Mouse (Mus musculus) MEL (cell line): ENCODE measurements at regions not wholly inside any gene's neighbourhood (a gene's known extent, or its start where the extent isn't known, plus 50 kb on each side); places are given as distances from the start of the nearest gene placed in this dataset.

Experiments used
- DNase-seq: peaks from one replicate; pipeline ENCODE4 v3.0.0; 2011; ENCODE audit warnings: low read depth, low spot score
- H3K27ac ChIP-seq: 2 replicates; pipeline ENCODE4 v1.5.1; 2012; ENCODE audit warnings: low read depth, mild to moderate bottlenecking, control low read depth, low read length, moderate library complexity; ENCODE audit not compliant: control insufficient read depth
- H3K27me3 ChIP-seq, 2 experiments: fragments of 150-350 bp in 1 of 2; sonication (generic) in 1 of 2; 2 replicates each; pipeline ENCODE4 v1.6.1; 2012; ENCODE audit warnings: low read length in 2 of 2, mild to moderate bottlenecking in 2 of 2, improper control_type of control experiment in 1 of 2, moderate library complexity in 1 of 2; ENCODE audit not compliant: insufficient read depth in 2 of 2, control insufficient read depth in 1 of 2
- H3K36me3 ChIP-seq, 2 experiments: 2 replicates each; pipeline ENCODE4 v1.6.1; 2012 to 2014; ENCODE audit warnings: low read length in 2 of 2, improper control_type of control experiment in 1 of 2, inconsistent platforms in 1 of 2, mild to moderate bottlenecking in 1 of 2; ENCODE audit not compliant: insufficient read depth in 2 of 2, control insufficient read depth in 1 of 2
- H3K4me1 ChIP-seq, 2 experiments: fragments of 150-350 bp in 1 of 2; sonication (generic) in 1 of 2; 2 replicates each; pipeline ENCODE4 v1.6.1; 2012; ENCODE audit warnings: low read length in 2 of 2, improper control_type of control experiment in 1 of 2, mild to moderate bottlenecking in 1 of 2; ENCODE audit not compliant: insufficient read depth in 2 of 2, control insufficient read depth in 1 of 2
- H3K4me3 ChIP-seq, 2 experiments: fragments of 150-350 bp in 1 of 2; sonication (generic) in 1 of 2; 2 replicates each; pipeline ENCODE4 v1.5.1; 2012; ENCODE audit warnings: low read depth in 2 of 2, low read length in 2 of 2, mild to moderate bottlenecking in 2 of 2, moderate library complexity in 2 of 2, control low read depth in 1 of 2, improper control_type of control experiment in 1 of 2; ENCODE audit not compliant: control insufficient read depth in 1 of 2, insufficient read depth in 1 of 2
- H3K79me2 ChIP-seq: 2 replicates; pipeline ENCODE4 v1.6.1; 2012; ENCODE audit warnings: mild to moderate bottlenecking, low read length, moderate library complexity; ENCODE audit not compliant: control insufficient read depth, poor library complexity, insufficient read depth
- H3K9ac ChIP-seq: 2 replicates; pipeline ENCODE4 v1.6.1; 2012; ENCODE audit warnings: low read depth, mild to moderate bottlenecking, control low read depth, low read length, moderate library complexity; ENCODE audit not compliant: control insufficient read depth, poor library complexity, severe bottlenecking
- H3K9me3 ChIP-seq: fragments of 150-350 bp; sonication (generic); replicated peaks from 2 replicates; pipeline ENCODE4 v1.6.1; 2012; ENCODE audit warnings: mild to moderate bottlenecking, low read length, improper control_type of control experiment, moderate library complexity; ENCODE audit not compliant: insufficient read depth
- CHD1 ChIP-seq: IDR thresholded peaks from 2 replicates; pipeline ENCODE4 v1.6.1; 2012; ENCODE audit warnings: low read depth, mild to moderate bottlenecking, inconsistent platforms, low read length, improper control_type of control experiment
- E2F4 ChIP-seq: IDR thresholded peaks from 2 replicates; pipeline ENCODE4 v1.6.1; 2011; ENCODE audit warnings: low read depth, low read length, improper control_type of control experiment, borderline replicate concordance
- ELF1 ChIP-seq: IDR thresholded peaks from 2 replicates; pipeline ENCODE4 v1.6.1; 2014; ENCODE audit warnings: low read depth, mild to moderate bottlenecking, inconsistent platforms, low read length, improper control_type of control experiment, moderate library complexity
- EP300 ChIP-seq, 2 experiments: IDR thresholded peaks; 2 replicates each; pipeline ENCODE4 v1.6.1; 2011; ENCODE audit warnings: improper control_type of control experiment in 2 of 2, low read length in 2 of 2, low read depth in 1 of 2, mild to moderate bottlenecking in 1 of 2
- GATA1 ChIP-seq: IDR thresholded peaks from 2 replicates; pipeline ENCODE4 v1.6.1; 2011; ENCODE audit warnings: low read depth, low read length, improper control_type of control experiment
- KAT2A ChIP-seq: conservative IDR thresholded peaks from 2 replicates; pipeline ENCODE4 v1.6.1; 2012; ENCODE audit warnings: low read depth, low read length, improper control_type of control experiment, inconsistent platforms
- MAFK ChIP-seq: IDR thresholded peaks from 2 replicates; pipeline ENCODE4 v1.6.1; 2011; ENCODE audit warnings: low read depth, mild to moderate bottlenecking, low read length, improper control_type of control experiment, borderline replicate concordance
- MAX ChIP-seq: IDR thresholded peaks from 2 replicates; pipeline ENCODE4 v1.6.1; 2011; ENCODE audit warnings: low read length, improper control_type of control experiment
- MAZ ChIP-seq: IDR thresholded peaks from 2 replicates; pipeline ENCODE4 v1.6.1; 2012; ENCODE audit warnings: low read depth, mild to moderate bottlenecking, inconsistent platforms, low read length, improper control_type of control experiment
- MEF2A ChIP-seq: IDR thresholded peaks from 2 replicates; pipeline ENCODE4 v1.6.1; 2014; ENCODE audit warnings: low read depth, mild to moderate bottlenecking, inconsistent platforms, low read length, improper control_type of control experiment; ENCODE audit not compliant: poor library complexity, insufficient replicate concordance, severe bottlenecking; ENCODE audit errors: extremely low read depth
- MYB ChIP-seq: IDR thresholded peaks from 2 replicates; pipeline ENCODE4 v1.6.1; 2011; ENCODE audit warnings: mild to moderate bottlenecking, low read depth, low read length, improper control_type of control experiment
- NELFE ChIP-seq: IDR thresholded peaks from 2 replicates; pipeline ENCODE4 v1.6.1; 2011; ENCODE audit warnings: low read depth, low read length, improper control_type of control experiment
- NRF1 ChIP-seq: IDR thresholded peaks from 2 replicates; pipeline ENCODE4 v1.6.1; 2014; ENCODE audit warnings: low read depth, mild to moderate bottlenecking, inconsistent platforms, low read length, improper control_type of control experiment, moderate library complexity; ENCODE audit not compliant: poor library complexity, insufficient read depth, severe bottlenecking
- POLR2A ChIP-seq, 2 experiments: IDR thresholded peaks; 2 replicates each; pipeline ENCODE4 v1.6.1; 2011 to 2012; ENCODE audit warnings: low read length in 2 of 2, mild to moderate bottlenecking in 2 of 2, control low read depth in 1 of 2, improper control_type of control experiment in 1 of 2, low read depth in 1 of 2, moderate library complexity in 1 of 2; ENCODE audit not compliant: control insufficient read depth in 1 of 2, insufficient read depth in 1 of 2, poor library complexity in 1 of 2
- POLR2AphosphoS2 ChIP-seq: IDR thresholded peaks from 2 replicates; pipeline ENCODE4 v1.6.1; 2011; ENCODE audit warnings: low read length, improper control_type of control experiment
- POLR2AphosphoS5 ChIP-seq: IDR thresholded peaks from 2 replicates; pipeline ENCODE4 v1.6.1; 2012; ENCODE audit warnings: low read depth, borderline replicate concordance, mild to moderate bottlenecking, inconsistent platforms, low read length, moderate library complexity, mixed read lengths
- SIN3A ChIP-seq: IDR thresholded peaks from 2 replicates; pipeline ENCODE4 v1.6.1; 2012; ENCODE audit warnings: low read length, improper control_type of control experiment, inconsistent platforms
- TBP ChIP-seq: IDR thresholded peaks from 2 replicates; pipeline ENCODE4 v1.8.0; 2011; ENCODE audit warnings: low read depth, low read length, improper control_type of control experiment
- TCF12 ChIP-seq: IDR thresholded peaks from 2 replicates; pipeline ENCODE4 v1.6.1; 2014; ENCODE audit warnings: low read depth, mild to moderate bottlenecking, inconsistent platforms, low read length, improper control_type of control experiment, moderate library complexity
- UBTF ChIP-seq: IDR thresholded peaks from 2 replicates; pipeline ENCODE4 v1.6.1; 2012; ENCODE audit warnings: low read depth, mild to moderate bottlenecking, inconsistent platforms, low read length, improper control_type of control experiment, moderate library complexity, borderline replicate concordance; ENCODE audit not compliant: insufficient read depth
- ZC3H11A ChIP-seq: IDR thresholded peaks from 2 replicates; pipeline ENCODE4 v1.6.1; 2012; ENCODE audit warnings: low read depth, mild to moderate bottlenecking, inconsistent platforms, low read length, improper control_type of control experiment
- ZKSCAN1 ChIP-seq: IDR thresholded peaks from 2 replicates; pipeline ENCODE4 v1.6.1; 2012; ENCODE audit warnings: low read depth, mild to moderate bottlenecking, inconsistent platforms, low read length, improper control_type of control experiment, moderate library complexity
- ZMIZ1 ChIP-seq: IDR thresholded peaks from 2 replicates; pipeline ENCODE4 v1.6.1; 2012; ENCODE audit warnings: low read depth, mild to moderate bottlenecking, inconsistent platforms, low read length, improper control_type of control experiment, moderate library complexity
- ZNF384 ChIP-seq: IDR thresholded peaks from 2 replicates; pipeline ENCODE4 v1.6.1; 2012; ENCODE audit warnings: low read depth, mild to moderate bottlenecking, inconsistent platforms, low read length, improper control_type of control experiment

DNA sequence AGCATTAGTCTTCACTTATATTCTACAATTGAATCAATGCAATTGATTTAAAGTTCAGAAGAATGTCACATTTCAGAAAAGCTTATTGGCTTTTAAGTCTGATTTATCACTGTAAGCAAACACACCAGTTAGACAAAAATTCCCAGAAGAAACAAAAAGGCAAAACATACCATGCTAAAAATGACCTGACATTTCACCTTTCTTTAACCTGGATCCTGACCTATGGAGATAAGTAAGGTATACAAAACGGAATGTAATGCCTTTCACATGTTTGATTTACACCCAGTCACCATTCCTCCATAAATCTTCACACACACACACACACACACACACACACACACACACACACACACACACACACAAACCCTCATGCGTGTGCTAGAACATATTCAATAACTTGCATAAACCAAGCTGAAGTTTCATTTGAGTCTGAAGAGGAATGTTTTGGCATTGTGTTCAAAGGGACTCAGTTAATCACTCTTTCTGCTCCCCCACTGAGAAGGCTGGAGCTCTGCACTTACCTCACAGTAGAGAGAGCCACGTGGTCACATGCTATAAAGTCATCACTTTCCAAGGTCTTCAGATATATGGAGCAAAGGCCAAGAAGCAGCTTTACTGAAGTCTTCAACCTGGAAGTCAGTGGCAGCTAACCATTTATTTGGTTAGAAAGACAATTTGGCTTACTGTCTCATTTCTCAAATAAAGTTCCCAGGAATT is 307.6 kb upstream of the Flrt2 start:
- TF ChIP-seq MAZ (no peak), CHD1 (no peak), ZKSCAN1 (no peak), POLR2AphosphoS5 (no peak), TCF12 (no peak), MAX (no peak), POLR2A (IDR thresholded peaks at IDR 0.05; ENCODE audit: control insufficient read depth in 1 of 2, insufficient read depth in 1 of 2, low read depth in 1 of 2, low read length in 2 of 2, poor library complexity in 1 of 2) (no peak), ZC3H11A (no peak), ZMIZ1 (no peak), POLR2AphosphoS2 (no peak), TBP (no peak), ZNF384 (no peak), MAFK (no peak), SIN3A (no peak), GATA1 (no peak), KAT2A (no peak), NELFE (no peak)
- Histone ChIP-seq H3K9me3 (no peaks in the 10 kb centered on the region), H3K27me3 (no peaks in the 10 kb centered on the region), H3K79me2 (no peaks in the 10 kb centered on the region), H3K9ac (no peak overlapping the region), H3K4me3 (no peak overlapping the region), H3K36me3 (no peaks in the 10 kb centered on the region), H3K27ac (no peak overlapping the region), H3K4me1 (no peaks in the 10 kb centered on the region)
- DNase-seq = no peak

DNA sequence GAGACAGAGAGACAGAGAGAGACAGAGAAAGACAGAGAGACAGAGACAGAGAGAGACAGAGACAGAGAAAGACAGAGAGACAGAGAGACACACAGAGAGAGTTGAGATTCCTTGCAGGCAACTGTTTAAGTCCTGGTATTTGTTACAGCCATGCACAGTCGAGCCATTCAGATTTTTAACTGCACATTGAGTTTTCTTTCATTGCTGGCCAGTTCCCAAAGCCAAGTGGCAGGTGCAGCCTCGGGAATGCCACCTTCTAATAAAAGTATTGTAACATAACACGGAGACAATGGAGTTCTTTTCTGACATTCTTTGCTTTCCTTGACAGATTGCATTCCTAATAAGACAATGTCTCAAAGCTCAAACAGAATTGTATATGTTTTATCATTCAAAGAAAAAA is 306.3 kb upstream of the Flrt2 start:
- no peak overlapping the region for H3K27ac ChIP-seq
- TF ChIP-seq NRF1 (no peak), KAT2A (no peak), TCF12 (no peak), EP300 (IDR thresholded peaks at IDR 0.05; ENCODE audit: low read depth in 1 of 2, low read length in 2 of 2) (no peak), ELF1 (no peak), UBTF (no peak), MEF2A (no peak), MYB (no peak), E2F4 (no peak)
- H3K9me3 ChIP-seq = no peaks in the 10 kb centered on the region
- H3K36me3 ChIP-seq = no peaks in the 10 kb centered on the region
- H3K4me1 ChIP-seq = no peaks in the 10 kb centered on the region
- no peak overlapping the region for H3K9ac ChIP-seq
- DNase-seq = no peak
- H3K4me3 ChIP-seq = no peak overlapping the region
- no peaks in the 10 kb centered on the region for H3K79me2 ChIP-seq
- no peaks in the 10 kb centered on the region for H3K27me3 ChIP-seq
